Mouse (Mus musculus) hindbrain, embryonic 16.5 days (tissue): ENCODE measurements at regions not wholly inside any gene's neighbourhood (a gene's known extent, or its start where the extent isn't known, plus 50 kb on each side); places are given as distances from the start of the nearest gene placed in this dataset.
"Not testable (repeated sequence)": the region's sequence is repeated elsewhere in the genome, so short reads cannot be mapped to it uniquely, and the experiment has no call there.

Experiments used
- ATAC-seq: fragments of 200-750 bp; cut with Nextera tagmentation; 2 replicates; pipeline ENCODE4 v1.8.0; 2017; ENCODE audit warnings: moderate TSS enrichment, moderate library complexity
- H3K27ac ChIP-seq: fragments of 300-500 bp; sonication (generic); 2 replicates; pipeline ENCODE4 v1.5.1; 2014; ENCODE audit warnings: low read depth, mild to moderate bottlenecking, control low read depth, low read length, moderate library complexity
- H3K27me3 ChIP-seq: fragments of 300-500 bp; sonication (generic); replicated peaks from 2 replicates; pipeline ENCODE4 v1.6.1; 2014; ENCODE audit warnings: low read length; ENCODE audit not compliant: control insufficient read depth, insufficient read depth
- H3K36me3 ChIP-seq: fragments of 300-500 bp; sonication (generic); 2 replicates; pipeline ENCODE4 v1.6.1; 2014; ENCODE audit warnings: mild to moderate bottlenecking, low read length, moderate library complexity, mixed read lengths; ENCODE audit not compliant: control insufficient read depth, insufficient read depth
- H3K4me1 ChIP-seq: fragments of 300-500 bp; sonication (generic); 2 replicates; pipeline ENCODE4 v1.6.1; 2014; ENCODE audit warnings: low read depth, low read length; ENCODE audit not compliant: control insufficient read depth, insufficient read depth
- H3K4me2 ChIP-seq: fragments of 300-500 bp; sonication (generic); 2 replicates; pipeline ENCODE4 v1.6.1; 2014; ENCODE audit warnings: mild to moderate bottlenecking, low read length, control low read depth, moderate library complexity
- H3K4me3 ChIP-seq: fragments of 300-500 bp; sonication (generic); 2 replicates; pipeline ENCODE4 v1.5.1; 2014; ENCODE audit warnings: mild to moderate bottlenecking, low read length, control low read depth, moderate library complexity
- H3K9ac ChIP-seq: fragments of 300-500 bp; sonication (generic); 2 replicates; pipeline ENCODE4 v1.6.1; 2014; ENCODE audit warnings: low read depth, mild to moderate bottlenecking, control low read depth, low read length, moderate library complexity
- H3K9me3 ChIP-seq: fragments of 300-500 bp; sonication (generic); 2 replicates; pipeline ENCODE4 v1.6.1; 2014; ENCODE audit warnings: mild to moderate bottlenecking, low read length, moderate library complexity; ENCODE audit not compliant: control insufficient read depth
- WGBS: fragments of 180-500 bp; shearing (Covaris S2); extraction: QIAGEN DNeasy Blood & Tissue Kit; methylation state at CpG from one replicate; pipeline ENCODE4 v1.1.7; 2014; 5-methylcytosine and 5-hydroxymethylcytosine counted together

DNA sequence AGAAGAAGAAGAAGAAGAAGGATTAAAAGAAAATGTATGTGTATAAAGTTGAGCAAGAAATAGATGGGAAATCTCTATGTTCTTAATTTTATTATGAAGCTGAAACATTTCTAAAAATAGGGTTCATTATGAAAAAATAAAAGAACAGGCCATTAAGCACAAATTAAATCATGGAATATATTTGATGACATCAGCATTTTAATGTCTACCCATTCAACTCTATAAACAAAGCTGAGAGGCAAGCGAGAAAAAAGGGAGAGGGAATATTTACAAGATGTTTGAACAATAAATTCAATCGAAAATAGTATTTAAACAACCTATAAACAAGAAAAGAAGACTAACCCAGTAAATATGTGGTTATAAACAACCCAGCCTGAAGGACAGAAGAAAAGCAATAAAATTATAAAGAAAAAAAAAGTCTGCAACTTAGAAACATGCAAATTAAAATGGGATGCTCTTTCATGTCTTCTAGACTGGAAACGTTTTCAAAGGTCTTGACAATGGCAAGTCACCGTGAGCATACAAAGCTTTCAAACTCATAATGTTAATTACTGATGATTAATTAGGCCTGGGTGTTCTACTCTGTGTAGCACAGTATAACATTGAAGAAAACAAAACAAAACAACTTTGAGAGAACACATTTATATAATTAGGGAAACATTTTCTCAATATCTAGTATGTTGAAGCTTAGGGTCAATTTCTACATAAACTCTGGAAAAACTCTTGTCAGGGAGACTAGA lies 108.6 kb downstream of the A730009L09Rik start:
- H3K4me2 ChIP-seq = no peak overlapping the region
- H3K4me1 ChIP-seq = no peaks in the 10 kb centered on the region
- no peaks in the 10 kb centered on the region for H3K36me3 ChIP-seq
- no peak for ATAC-seq
- 52% methylated on average over 4 of the region's 4 CpGs for WGBS
- H3K27ac ChIP-seq = no peak overlapping the region
- no peak overlapping the region for H3K4me3 ChIP-seq
- H3K27me3 ChIP-seq = no peaks in the 10 kb centered on the region
- H3K9me3 ChIP-seq = no peaks in the 10 kb centered on the region
- H3K9ac ChIP-seq = no peak overlapping the region

GRCm38 (mm10) chr16:84624443-84625109 lies 109.7 kb downstream of the A730009L09Rik start:
- H3K4me3 ChIP-seq = no peak overlapping the region
- no peaks in the 10 kb centered on the region for H3K27me3 ChIP-seq
- no peak for ATAC-seq
- no peaks in the 10 kb centered on the region for H3K36me3 ChIP-seq
- no peak overlapping the region for H3K9ac ChIP-seq
- WGBS = 77% methylated on average over 5 of the region's 5 CpGs
- no peaks in the 10 kb centered on the region for H3K9me3 ChIP-seq
- no peaks in the 10 kb centered on the region for H3K4me1 ChIP-seq
- no peak overlapping the region for H3K4me2 ChIP-seq
- H3K27ac ChIP-seq = no peak overlapping the region

- 87% methylated on average over 4 of the region's 4 CpGs for WGBS
- Histone ChIP-seq H3K27me3 (no peaks in the 10 kb centered on the region), H3K36me3 (no peaks in the 10 kb centered on the region), H3K4me2 (no peak overlapping the region), H3K4me3 (no peak overlapping the region), H3K4me1 (no peaks in the 10 kb centered on the region), H3K27ac (no peak overlapping the region), H3K9me3 (no peaks in the 10 kb centered on the region), H3K9ac (no peak overlapping the region)
- no peak for ATAC-seq
These were observed 110.3 kb downstream of the A730009L09Rik start for GRCm38 (mm10) chr16:84625110-84625722.

DNA sequence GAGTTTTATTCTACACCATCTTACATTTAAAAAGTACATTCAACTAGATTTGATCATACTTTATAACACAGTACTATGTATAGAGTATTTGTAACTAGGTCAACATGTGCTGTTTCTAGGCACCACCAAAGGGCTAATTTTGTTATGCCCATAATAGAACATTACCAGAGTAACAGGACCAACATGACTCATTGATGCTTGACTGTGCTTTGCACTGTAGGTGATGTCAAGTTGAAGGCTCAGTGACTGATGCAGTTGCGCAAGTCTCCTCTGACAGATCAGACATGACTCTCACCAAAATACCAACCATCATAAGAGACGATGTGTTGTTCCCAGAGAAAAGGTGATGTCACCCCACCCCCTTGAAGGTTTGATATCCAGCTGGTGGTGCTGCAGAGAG lies 108.5 kb downstream of the Mrpl39 start:
- WGBS = 95% methylated on average over 2 of the region's 2 CpGs
- H3K4me3 ChIP-seq = no peak overlapping the region
- ATAC-seq = no peak
- no peaks in the 10 kb centered on the region for H3K36me3 ChIP-seq
- no peaks in the 10 kb centered on the region for H3K9me3 ChIP-seq
- no peaks in the 10 kb centered on the region for H3K4me1 ChIP-seq
- H3K27ac ChIP-seq = no peak overlapping the region
- H3K4me2 ChIP-seq = no peak overlapping the region
- H3K9ac ChIP-seq = no peak overlapping the region
- H3K27me3 ChIP-seq = no peaks in the 10 kb centered on the region

DNA sequence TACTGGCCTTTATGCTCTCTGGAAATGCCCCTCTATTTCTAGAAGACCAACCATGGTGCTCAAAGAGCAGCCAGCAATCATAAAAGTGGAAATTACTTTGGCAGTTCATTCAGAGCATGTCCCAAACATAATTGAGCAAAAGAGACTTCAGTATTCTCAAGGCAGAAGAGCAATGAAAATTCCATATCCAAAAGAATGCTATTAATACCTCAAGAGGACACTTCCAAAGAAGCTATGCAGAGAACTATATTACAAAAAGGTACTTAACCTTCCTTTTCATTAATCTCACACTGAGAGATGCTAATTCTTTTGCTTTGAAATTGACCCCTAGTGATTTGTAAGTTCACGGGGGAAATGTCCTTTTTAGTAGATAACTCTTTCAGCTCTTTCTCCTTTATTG lies 105.7 kb downstream of the Mrpl39 start:
- no peaks in the 10 kb centered on the region for H3K27me3 ChIP-seq
- H3K9me3 ChIP-seq = no peaks in the 10 kb centered on the region
- H3K27ac ChIP-seq = no peak overlapping the region
- H3K4me1 ChIP-seq = no peaks in the 10 kb centered on the region
- no peak overlapping the region for H3K4me3 ChIP-seq
- no peak overlapping the region for H3K9ac ChIP-seq
- WGBS = 47% methylated on average over 1 of the region's 1 CpGs
- no peaks in the 10 kb centered on the region for H3K36me3 ChIP-seq
- no peak for ATAC-seq
- H3K4me2 ChIP-seq = no peak overlapping the region

DNA sequence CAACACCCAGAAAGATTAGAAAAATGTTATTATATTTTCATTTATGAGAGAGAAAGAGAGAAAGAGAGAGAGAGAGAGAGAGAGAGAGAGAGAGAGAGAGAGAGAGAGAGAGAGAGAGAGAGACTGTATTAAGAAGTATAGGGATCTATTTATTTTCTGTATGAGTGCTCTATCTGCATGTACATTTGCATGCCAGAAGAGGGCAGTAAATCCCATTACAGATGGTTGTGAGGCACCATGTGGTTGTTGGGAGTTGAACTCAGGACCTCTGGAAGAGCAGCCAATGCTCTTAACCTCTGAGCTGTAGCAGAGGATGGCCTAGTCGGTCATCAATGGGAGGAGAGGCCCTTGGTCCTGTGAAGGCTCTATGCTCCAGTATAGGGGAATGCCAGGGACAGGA lies 91.1 kb downstream of the Mrpl39 start:
- H3K27me3 ChIP-seq, ATAC-seq: not testable (repeated sequence)
- 81% methylated on average over 1 of the region's 1 CpGs for WGBS

GRCm38 (mm10) chr16:84646172-84646684 lies 89.3 kb downstream of the Mrpl39 start:
- Histone ChIP-seq H3K27ac (no peak overlapping the region), H3K4me2 (no peak overlapping the region), H3K36me3 (no peaks in the 10 kb centered on the region), H3K27me3 (no peaks in the 10 kb centered on the region), H3K9me3 (no peaks in the 10 kb centered on the region), H3K4me1 (no peaks in the 10 kb centered on the region), H3K4me3 (no peak overlapping the region), H3K9ac (no peak overlapping the region)
- no peak for ATAC-seq
- 67% methylated on average over 8 of the region's 8 CpGs for WGBS

More for the DNA sequence above, 91.1 kb downstream of the Mrpl39 start:
- not testable (repeated sequence) for H3K4me2 ChIP-seq, H3K9ac ChIP-seq, H3K36me3 ChIP-seq, H3K27ac ChIP-seq, H3K9me3 ChIP-seq, H3K4me3 ChIP-seq, H3K4me1 ChIP-seq

DNA sequence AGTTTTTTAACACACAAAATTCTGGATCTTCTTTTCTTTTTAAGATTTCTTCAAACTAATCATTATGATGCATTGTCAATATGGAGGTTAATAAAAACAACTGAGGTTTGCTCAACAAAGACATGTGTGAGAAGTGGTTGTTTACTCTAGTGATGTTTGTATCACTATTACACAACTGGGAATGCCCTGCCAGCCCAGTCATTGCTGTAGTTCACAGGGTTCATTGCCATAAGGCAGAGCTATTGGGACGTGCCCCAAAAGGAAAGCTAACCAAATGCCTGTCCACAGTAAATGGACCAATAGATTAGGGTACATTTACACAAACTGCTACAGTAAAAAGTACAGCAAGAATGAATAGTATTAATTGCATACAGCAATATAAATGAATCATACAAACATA lies 84.9 kb downstream of the Mrpl39 start:
- no peak overlapping the region for H3K4me3 ChIP-seq
- no peaks in the 10 kb centered on the region for H3K27me3 ChIP-seq
- WGBS = 86% methylated on average over 1 of the region's 1 CpGs
- H3K4me1 ChIP-seq = no peaks in the 10 kb centered on the region
- H3K36me3 ChIP-seq = no peaks in the 10 kb centered on the region
- H3K4me2 ChIP-seq = no peak overlapping the region
- H3K9me3 ChIP-seq = no peaks in the 10 kb centered on the region
- H3K9ac ChIP-seq = no peak overlapping the region
- ATAC-seq = no peak
- no peak overlapping the region for H3K27ac ChIP-seq

GRCm38 (mm10) chr16:84653873-84654272 lies 81.7 kb downstream of the Mrpl39 start:
- no peak overlapping the region for H3K27ac ChIP-seq
- H3K4me2 ChIP-seq = no peak overlapping the region
- no peaks in the 10 kb centered on the region for H3K4me1 ChIP-seq
- WGBS = 95% methylated on average over 1 of the region's 1 CpGs
- H3K9me3 ChIP-seq = no peaks in the 10 kb centered on the region
- H3K9ac ChIP-seq = no peak overlapping the region
- no peaks in the 10 kb centered on the region for H3K27me3 ChIP-seq
- no peaks in the 10 kb centered on the region for H3K36me3 ChIP-seq
- H3K4me3 ChIP-seq = no peak overlapping the region
- ATAC-seq = no peak
